Mouse (Mus musculus) cortical plate, adult 2 months (tissue): ENCODE results near the gene Pid1.

ENCODE experiments used
- CTCF ChIP-seq: fragments of 200-500 bp; IDR thresholded peaks from 2 replicates; pipeline ENCODE4 v1.5.1; 2011; ENCODE audit warnings: mild to moderate bottlenecking, control low read depth, low read length; ENCODE audit not compliant: insufficient read depth; ENCODE audit errors: extremely low read depth
- POLR2A ChIP-seq: fragments of 200-500 bp; IDR thresholded peaks from 2 replicates; pipeline ENCODE4 v1.6.1; 2011; ENCODE audit warnings: mild to moderate bottlenecking, low read length, control low read depth; ENCODE audit not compliant: insufficient read depth; ENCODE audit errors: extremely low read depth

DNA sequence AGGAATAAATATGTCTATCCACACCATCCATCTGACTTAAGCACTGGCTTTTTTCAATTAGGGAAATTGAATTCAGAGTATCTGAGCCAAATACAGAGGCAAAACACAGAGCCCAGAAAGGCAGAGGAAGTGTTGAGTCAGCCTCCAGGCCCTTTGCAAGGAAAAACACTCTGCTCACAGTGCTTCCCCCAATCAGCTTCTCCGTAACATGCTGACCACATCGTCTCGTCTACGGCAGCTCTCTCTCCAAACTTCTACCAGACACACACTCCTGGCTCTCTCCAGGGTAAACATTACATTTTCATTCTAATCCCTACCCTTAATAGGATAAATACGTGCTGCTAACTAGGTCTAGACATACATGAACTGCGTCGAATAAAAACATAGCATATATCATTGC lies 145.4 kb downstream of the Pid1 start:
- TF ChIP-seq CTCF (no peak), POLR2A (no peak)
